ENCODE assay signal across 28 mouse cellular contexts in genomic region chr4:134206488-134207053, GRCm38 (mm10). TPM values are rescaled to one million over a fixed set of nuclear protein-coding genes. Genes with fewer than 3 reads are reported as not detected.
DNase-seq lines count a peak whose midpoint lies in the region; ATAC-seq lines count a peak whose summit lies in the region.
"Had no signal": no experiment of that assay in that cellular context is flagged by ENCODE, and none has a peak within 500 bp of the region (broad histone marks: within the 10 kb centered on the region; RNA-seq: fewer than 3 reads in every experiment).

No protein-coding gene starts in this region.

- no peaks in the 10 kb centered on the region for H3K36me3 ChIP-seq in kidney, embryonic 14.5 days (ENCODE audit: control insufficient read depth, insufficient read depth, low read length)
- H3K36me3 ChIP-seq in megakaryocyte, embryonic 14.5 days (replicated peaks; ENCODE audit: low read length): no peaks in the 10 kb centered on the region
- H3K36me3 ChIP-seq: heart, embryonic 13.5 days; hindbrain, embryonic 12.5 days had no signal

- H3K4me2 ChIP-seq in kidney, embryonic 14.5 days (replicated peaks; ENCODE audit: low read depth, low read length): no peak overlapping the region
- H3K4me2 ChIP-seq: forebrain, embryonic 13.5 days; heart, embryonic 13.5 days; hindbrain, embryonic 12.5 days had no signal

- peak overlapping the region; percentile 69 for H3K27ac ChIP-seq in kidney, embryonic 14.5 days (ENCODE audit: low read depth, low read length)
- H3K27ac ChIP-seq: forebrain, embryonic 13.5 days; heart, embryonic 13.5 days; hindbrain, embryonic 12.5 days had no signal

- no peak overlapping the region for H3K4me3 ChIP-seq in kidney, embryonic 14.5 days (ENCODE audit: low read length)
- H3K4me3 ChIP-seq in megakaryocyte, embryonic 14.5 days (replicated peaks): peak overlapping the region; percentile 28
- H3K4me3 ChIP-seq: forebrain, embryonic 13.5 days; heart, embryonic 13.5 days; hindbrain, embryonic 12.5 days had no signal

- no peaks in the 10 kb centered on the region for H3K9me3 ChIP-seq in kidney, embryonic 14.5 days (ENCODE audit: control insufficient read depth, low read length)
- H3K9me3 ChIP-seq in megakaryocyte, embryonic 14.5 days: peaks cover 6% of the 10 kb centered on the region
- H3K9me3 ChIP-seq: forebrain, embryonic 13.5 days; heart, embryonic 13.5 days; hindbrain, embryonic 12.5 days had no signal

- peak; percentile 12 to 59 for DNase-seq in adrenal gland, adult (ENCODE audit: inconsistent age in 2 of 2, low spot score in 1 of 2)
- no peak for DNase-seq in adrenal gland, adult 8-10 months
- peak; percentile 14 for DNase-seq in embryo, embryonic 10 days (ENCODE audit: low spot score)
- no peak for DNase-seq in embryo, embryonic 9.5 days (ENCODE audit: extremely low spot score)
- DNase-seq in kidney, adult 11 months: no peak
- DNase-seq: B cell, adult 2 months; cerebellum, adult 11-12 months; cerebellum, adult 9-10 months; cerebellum, postnatal 25 days; forebrain, postnatal 0 days; gastrocnemius, postnatal 14 days; heart, postnatal 4 days had no signal

- H3K27me3 ChIP-seq in kidney, embryonic 14.5 days (ENCODE audit: control insufficient read depth, insufficient read depth, low read length): no peaks in the 10 kb centered on the region
- H3K27me3 ChIP-seq in megakaryocyte, embryonic 14.5 days (replicated peaks): peaks cover 42% of the 10 kb centered on the region
- H3K27me3 ChIP-seq: forebrain, embryonic 13.5 days; hindbrain, embryonic 12.5 days had no signal

- ATAC-seq in kidney, embryonic 14.5 days (ENCODE audit: low FRiP score, low TSS enrichment): peak; percentile 44; the same call in 1 of the 2 replicates
- no peak for ATAC-seq in megakaryocyte, adult 5-6 weeks (ENCODE audit: poor library complexity, severe bottlenecking)
- ATAC-seq: CD4-positive, CD25-positive, alpha-beta regulatory T cell, adult 4 months; forebrain, embryonic 13.5 days; forebrain, postnatal 0 days; hindbrain, embryonic 16.5 days; inflammation-experienced regulatory T-cells, adult 6 months; intestine, postnatal 0 days had no signal

- H3K9ac ChIP-seq in kidney, embryonic 14.5 days (ENCODE audit: low read depth, low read length): no peak overlapping the region
- H3K9ac ChIP-seq: forebrain, embryonic 13.5 days; forebrain, postnatal 0 days; heart, embryonic 13.5 days; hindbrain, embryonic 12.5 days had no signal

- H3K4me1 ChIP-seq in kidney, embryonic 14.5 days (ENCODE audit: control insufficient read depth, insufficient read depth, low read length): peaks cover 5% of the 10 kb centered on the region
- peaks cover 11% of the 10 kb centered on the region for H3K4me1 ChIP-seq in megakaryocyte, embryonic 14.5 days
- H3K4me1 ChIP-seq: forebrain, embryonic 13.5 days; hindbrain, embryonic 12.5 days had no signal

- 14% methylated on average over 6 of the region's 6 CpGs for WGBS in kidney, embryonic 14.5 days

RNA-seq across cellular contexts. Expression of gene Gm7534, which starts 3.8 kb away (rescaled TPM):
- total RNA-seq in adrenal gland, adult 8-10 months (2022): not detected
- 0.34 and 0.50 TPM in 2 replicates for polyA plus RNA-seq in kidney, embryonic 14.5 days (2014; fragmentation: Nextera tagmentation; extraction: Ambion mirVana)
- not detected in 2 replicates for polyA plus RNA-seq in megakaryocyte, embryonic 14.5 days (2012; ENCODE audit: insufficient read depth, low replicate concordance)
- 0.07 TPM in 1 of 2 replicates, not detected in the other for total RNA-seq in megakaryocyte, adult 5-6 weeks (2015)
- not detected in 2 replicates for total RNA-seq in megakaryocyte, adult 5-6 weeks (2017)
- total RNA-seq: forebrain, postnatal 0 days; gastrocnemius, adult 18-20 months; gastrocnemius, postnatal 14 days; granulocyte monocyte progenitor cell, adult 5-6 weeks; heart, postnatal 4 days; MEL had no signal
- polyA plus RNA-seq: CD4-positive, CD25-positive, alpha-beta regulatory T cell, adult 4 months; cortical plate, adult 2 months; forebrain, embryonic 13.5 days; forebrain, postnatal 0 days; heart, embryonic 13.5 days; heart, postnatal 0 days; hindbrain, embryonic 12.5 days; hindbrain, embryonic 16.5 days; inflammation-experienced regulatory T-cells, adult 6 months; intestine, postnatal 0 days had no signal

RNA-seq across cellular contexts. Expression of gene Cep85, which starts 19.7 kb away (rescaled TPM):
- total RNA-seq in adrenal gland, adult 8-10 months (2022): 10 to 100 TPM; 11.4 to 31.1 (median 21.4) TPM
- 98.0 and 123 TPM in 2 replicates for polyA plus RNA-seq in kidney, embryonic 14.5 days (2014; fragmentation: Nextera tagmentation; extraction: Ambion mirVana)
- 10.9 and 19.9 TPM in 2 replicates for polyA plus RNA-seq in megakaryocyte, embryonic 14.5 days (2012; ENCODE audit: insufficient read depth, low replicate concordance)
- total RNA-seq in megakaryocyte, adult 5-6 weeks (2015): 11.4 and 20.6 TPM in 2 replicates
- 17.7 TPM in 2 replicates for total RNA-seq in megakaryocyte, adult 5-6 weeks (2017)

RNA-seq across cellular contexts. Expression of gene Catsper4, which starts 20.6 kb away (rescaled TPM):
- not detected for total RNA-seq in adrenal gland, adult 8-10 months (2022)
- polyA plus RNA-seq in kidney, embryonic 14.5 days (2014; fragmentation: Nextera tagmentation; extraction: Ambion mirVana): 0.26 and 0.37 TPM in 2 replicates
- polyA plus RNA-seq in megakaryocyte, embryonic 14.5 days (2012; ENCODE audit: insufficient read depth, low replicate concordance): not detected in 2 replicates
- total RNA-seq in megakaryocyte, adult 5-6 weeks (2015): not detected in 2 replicates
- total RNA-seq in megakaryocyte, adult 5-6 weeks (2017): not detected in 2 replicates
- total RNA-seq: forebrain, postnatal 0 days; granulocyte monocyte progenitor cell, adult 5-6 weeks; heart, postnatal 4 days; MEL had no signal
- polyA plus RNA-seq: CD4-positive, CD25-positive, alpha-beta regulatory T cell, adult 4 months; cortical plate, adult 2 months; embryonic facial prominence, embryonic 14.5 days; forebrain, embryonic 13.5 days; forebrain, postnatal 0 days; heart, embryonic 13.5 days; heart, postnatal 0 days; hindbrain, embryonic 12.5 days; hindbrain, embryonic 16.5 days; inflammation-experienced regulatory T-cells, adult 6 months had no signal

RNA-seq across cellular contexts. Expression of gene Cnksr1, which starts 31.6 kb away (rescaled TPM):
- under 1 TPM; 0.17 to 0.65 (median 0.46) TPM for total RNA-seq in adrenal gland, adult 8-10 months (2022)
- polyA plus RNA-seq in kidney, embryonic 14.5 days (2014; fragmentation: Nextera tagmentation; extraction: Ambion mirVana): 5.0 and 6.4 TPM in 2 replicates
- polyA plus RNA-seq in megakaryocyte, embryonic 14.5 days (2012; ENCODE audit: insufficient read depth, low replicate concordance): not detected in 2 replicates
- total RNA-seq in megakaryocyte, adult 5-6 weeks (2015): 0.11 TPM in 1 of 2 replicates, not detected in the other
- total RNA-seq in megakaryocyte, adult 5-6 weeks (2017): not detected in 2 replicates
- total RNA-seq: forebrain, postnatal 0 days; granulocyte monocyte progenitor cell, adult 5-6 weeks; MEL had no signal
- polyA plus RNA-seq: CD4-positive, CD25-positive, alpha-beta regulatory T cell, adult 4 months; forebrain, embryonic 13.5 days; inflammation-experienced regulatory T-cells, adult 6 months had no signal

RNA-seq across cellular contexts. Expression of gene E130218I03Rik, which starts 36.9 kb away (rescaled TPM):
- not detected for total RNA-seq in adrenal gland, adult 8-10 months (2022)
- 0.41 TPM in 1 of 2 replicates, not detected in the other for polyA plus RNA-seq in kidney, embryonic 14.5 days (2014; fragmentation: Nextera tagmentation; extraction: Ambion mirVana)
- polyA plus RNA-seq in megakaryocyte, embryonic 14.5 days (2012; ENCODE audit: insufficient read depth, low replicate concordance): not detected in 2 replicates
- total RNA-seq in megakaryocyte, adult 5-6 weeks (2015): not detected in 2 replicates
- total RNA-seq in megakaryocyte, adult 5-6 weeks (2017): not detected in 2 replicates
- total RNA-seq: gastrocnemius, postnatal 14 days; heart, postnatal 4 days had no signal
- polyA plus RNA-seq: cortical plate, adult 2 months had no signal

Comparison
In these comparisons a context has a peak if more than half of its experiments do, and no peak if none do; other contexts are left out.
1. DNase-seq: peak in adrenal gland, adult (2 of 2) and embryo, embryonic 10 days (single experiment); none in adrenal gland, adult 8-10 months (single experiment), embryo, embryonic 9.5 days (single experiment) and kidney, adult 11 months (single experiment).